Mouse (Mus musculus): ENCODE measurements around the gene Gnl2.

Gene Gnl2

GRCm38 (mm10) chr4:125093031-125093430 lies 76.6 kb downstream of the Gnl2 start:
- no peak for DNase-seq

GRCm38 (mm10) chr4:125096066-125096465 lies 79.7 kb downstream of the Gnl2 start:
- DNase-seq: no peak

- no peak for DNase-seq
Measured at GRCm38 (mm10) chr4:125097412-125097811, 81.0 kb downstream of the Gnl2 start.

GRCm38 (mm10) chr4:125099458-125099857 lies 83.1 kb downstream of the Gnl2 start:
- DNase-seq: peak; percentile 95

DNA sequence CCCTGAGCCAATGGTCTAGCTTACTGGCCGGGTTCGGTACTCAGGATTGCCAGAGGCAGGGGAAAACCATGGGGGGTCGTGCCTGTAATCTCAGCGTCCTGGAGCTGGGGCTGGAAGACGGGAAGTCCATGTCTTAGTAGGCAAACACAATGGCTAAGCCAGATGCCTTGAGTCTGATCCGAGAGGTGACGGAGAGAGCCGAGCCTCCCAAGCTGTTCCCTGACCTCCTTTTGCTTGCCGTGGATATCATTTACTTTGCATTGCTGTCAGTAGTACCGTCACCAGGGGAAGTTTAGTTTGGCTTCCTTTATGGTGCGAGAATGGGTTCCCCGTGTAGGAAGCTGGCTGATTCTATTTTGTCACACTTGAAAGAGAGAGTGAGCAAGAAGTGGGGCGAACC lies 84.9 kb downstream of the Gnl2 start:
- no peak for DNase-seq
